Mouse (Mus musculus): ENCODE data around the gene Ajm1. TPM values are rescaled to one million over a fixed set of nuclear protein-coding genes. Genes with fewer than 3 reads are reported as not detected.

Ajm1 gene
- polyA plus RNA-seq, 1 experiment, result 0.92 TPM

GRCm38 (mm10) chr2:25568473-25569019, 13.0 kb downstream of the Ajm1 start:
- H3K27ac ChIP-seq (ENCODE audit: control insufficient read depth, insufficient read depth, low read depth, low read length, poor library complexity), result no peak overlapping the region
- 89% methylated on average over 6 of the region's 6 CpGs for WGBS

GRCm38 (mm10) chr2:25566558-25566957, 15.0 kb downstream of the Ajm1 start:
- Histone ChIP-seq H3K4me3 (replicated peaks; ENCODE audit: control insufficient read depth, low read depth, low read length) (no peak overlapping the region), H3K4me1 (ENCODE audit: control insufficient read depth, insufficient read depth, low read length) (no peaks in the 10 kb centered on the region), H3K27ac (ENCODE audit: control insufficient read depth, insufficient read depth, low read depth, low read length, poor library complexity) (no peak overlapping the region)
- no peak for TF ChIP-seq POLR2A (IDR thresholded peaks at IDR 0.05; ENCODE audit: borderline replicate concordance, control insufficient read depth, low read depth, low read length)
- TF ChIP-seq CTCF (IDR thresholded peaks at IDR 0.05; ENCODE audit: control insufficient read depth, insufficient read depth, low read length), result no peak
- WGBS, result 92% methylated on average over 6 of the region's 6 CpGs

More at GRCm38 (mm10) chr2:25568473-25569019, 13.0 kb downstream of the Ajm1 start:
- Histone ChIP-seq H3K4me1 (ENCODE audit: control insufficient read depth, insufficient read depth, low read length) (no peaks in the 10 kb centered on the region), H3K4me3 (replicated peaks; ENCODE audit: control insufficient read depth, low read depth, low read length) (no peak overlapping the region)
- TF ChIP-seq CTCF (IDR thresholded peaks at IDR 0.05; ENCODE audit: control insufficient read depth, insufficient read depth, low read length) (no peak), POLR2A (IDR thresholded peaks at IDR 0.05; ENCODE audit: borderline replicate concordance, control insufficient read depth, low read depth, low read length) (no peak)

GRCm38 (mm10) chr2:25565741-25566140, 15.8 kb downstream of the Ajm1 start:
- TF ChIP-seq CTCF (IDR thresholded peaks at IDR 0.05; ENCODE audit: control insufficient read depth, insufficient read depth, low read length), result no peak
- TF ChIP-seq POLR2A (IDR thresholded peaks at IDR 0.05; ENCODE audit: borderline replicate concordance, control insufficient read depth, low read depth, low read length), result peak; percentile 22; the same call in 1 of the 2 replicates
- Histone ChIP-seq H3K27ac (ENCODE audit: control insufficient read depth, insufficient read depth, low read depth, low read length, poor library complexity) (no peak overlapping the region), H3K4me1 (ENCODE audit: control insufficient read depth, insufficient read depth, low read length) (no peaks in the 10 kb centered on the region), H3K4me3 (replicated peaks; ENCODE audit: control insufficient read depth, low read depth, low read length) (no peak overlapping the region)
- WGBS, result 90% methylated on average over 8 of the region's 8 CpGs

GRCm38 (mm10) chr2:25561946-25562345, 19.6 kb downstream of the Ajm1 start:
- Histone ChIP-seq H3K4me3 (replicated peaks; ENCODE audit: control insufficient read depth, low read depth, low read length) (no peak overlapping the region), H3K4me1 (ENCODE audit: control insufficient read depth, insufficient read depth, low read length) (peaks cover 1% of the 10 kb centered on the region; the same call in 1 of the 2 replicates), H3K27ac (ENCODE audit: control insufficient read depth, insufficient read depth, low read depth, low read length, poor library complexity) (no peak overlapping the region; the same call in 1 of the 2 replicates)
- no peak for TF ChIP-seq CTCF (IDR thresholded peaks at IDR 0.05; ENCODE audit: control insufficient read depth, insufficient read depth, low read length)
- TF ChIP-seq POLR2A (IDR thresholded peaks at IDR 0.05; ENCODE audit: borderline replicate concordance, control insufficient read depth, low read depth, low read length), result no peak
- WGBS, result 91% methylated on average over 9 of the region's 9 CpGs

GRCm38 (mm10) chr2:25560551-25560950, 21.0 kb downstream of the Ajm1 start:
- WGBS, result 93% methylated on average over 8 of the region's 8 CpGs
- Histone ChIP-seq H3K27ac (ENCODE audit: control insufficient read depth, insufficient read depth, low read depth, low read length, poor library complexity) (no peak overlapping the region), H3K4me3 (replicated peaks; ENCODE audit: control insufficient read depth, low read depth, low read length) (no peak overlapping the region), H3K4me1 (ENCODE audit: control insufficient read depth, insufficient read depth, low read length) (peaks cover 1% of the 10 kb centered on the region; the same call in 1 of the 2 replicates)
- TF ChIP-seq POLR2A (IDR thresholded peaks at IDR 0.05; ENCODE audit: borderline replicate concordance, control insufficient read depth, low read depth, low read length), result no peak
- TF ChIP-seq CTCF (IDR thresholded peaks at IDR 0.05; ENCODE audit: control insufficient read depth, insufficient read depth, low read length), result no peak

- Histone ChIP-seq H3K4me1 (ENCODE audit: control insufficient read depth, insufficient read depth, low read length) (peaks cover 1% of the 10 kb centered on the region; the same call in 1 of the 2 replicates), H3K4me3 (replicated peaks; ENCODE audit: control insufficient read depth, low read depth, low read length) (no peak overlapping the region), H3K27ac (ENCODE audit: control insufficient read depth, insufficient read depth, low read depth, low read length, poor library complexity) (no peak overlapping the region)
- no peak for TF ChIP-seq POLR2A (IDR thresholded peaks at IDR 0.05; ENCODE audit: borderline replicate concordance, control insufficient read depth, low read depth, low read length)
- TF ChIP-seq CTCF (IDR thresholded peaks at IDR 0.05; ENCODE audit: control insufficient read depth, insufficient read depth, low read length), result no peak
- 82% methylated on average over 6 of the region's 6 CpGs for WGBS
Measured at GRCm38 (mm10) chr2:25558774-25559173, 22.8 kb downstream of the Ajm1 start.

GRCm38 (mm10) chr2:25557964-25558360, 23.6 kb downstream of the Ajm1 start:
- H3K4me1 ChIP-seq (ENCODE audit: control insufficient read depth, insufficient read depth, low read length), result peaks cover 1% of the 10 kb centered on the region; the same call in 1 of the 2 replicates
- WGBS, result 1% methylated on average over 24 of the region's 24 CpGs
- TF ChIP-seq POLR2A (IDR thresholded peaks at IDR 0.05; ENCODE audit: borderline replicate concordance, control insufficient read depth, low read depth, low read length) (no peak), CTCF (IDR thresholded peaks at IDR 0.05; ENCODE audit: control insufficient read depth, insufficient read depth, low read length) (no peak)
- peak overlapping the region; percentile 77 for H3K27ac ChIP-seq (ENCODE audit: control insufficient read depth, insufficient read depth, low read depth, low read length, poor library complexity)
- peak overlapping the region; percentile 95 for H3K4me3 ChIP-seq (replicated peaks; ENCODE audit: control insufficient read depth, low read depth, low read length)

GRCm38 (mm10) chr2:25557221-25557963, 24.2 kb downstream of the Ajm1 start, which contains the start of gene Edf1:
Gene Edf1, plus strand, starts transcription at chr2:25557847.
- Histone ChIP-seq H3K4me1 (ENCODE audit: control insufficient read depth, insufficient read depth, low read length) (peaks cover 1% of the 10 kb centered on the region; the same call in 1 of the 2 replicates), H3K27ac (ENCODE audit: control insufficient read depth, insufficient read depth, low read depth, low read length, poor library complexity) (peak within 1 kb of the TSS; percentile 77), H3K4me3 (replicated peaks; ENCODE audit: control insufficient read depth, low read depth, low read length) (peak within 1 kb of the TSS; percentile 95)
- under 1% methylated on average over 61 of the region's 61 CpGs for WGBS
- TF ChIP-seq POLR2A (IDR thresholded peaks at IDR 0.05; ENCODE audit: borderline replicate concordance, control insufficient read depth, low read depth, low read length), result no peak; the same call in 1 of the 2 replicates
- TF ChIP-seq CTCF (IDR thresholded peaks at IDR 0.05; ENCODE audit: control insufficient read depth, insufficient read depth, low read length), result no peak

All from bone marrow, adult 2 months (tissue).